Mouse (Mus musculus) heart, adult 11 months (tissue): ENCODE measurements around the gene Kmo.

Experiments used
- DNase-seq: peaks from one replicate; pipeline ENCODE4 v3.0.0; 2022

Gene Kmo

DNA sequence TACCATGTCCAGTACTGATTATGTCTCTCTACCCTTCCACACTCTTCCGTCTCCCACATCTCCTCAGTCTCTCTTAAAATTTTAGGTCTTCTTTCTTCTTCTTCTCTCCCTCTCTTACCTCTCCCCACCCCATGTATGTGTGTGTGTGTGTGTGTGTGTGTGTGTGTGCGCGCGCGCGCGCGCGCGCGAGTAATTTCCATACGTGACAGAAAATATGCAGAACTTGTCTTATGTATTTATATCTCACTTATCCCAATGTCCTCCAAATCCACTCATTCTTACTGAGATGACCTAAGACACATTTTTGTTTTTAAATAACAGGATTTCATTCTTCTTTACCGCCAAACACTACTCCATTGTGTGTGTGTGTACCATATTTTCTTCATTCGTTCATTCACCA lies 12.3 kb downstream of the Kmo start:
- peak; percentile 46 for DNase-seq

- DNase-seq, result peak; percentile 92
Measured at GRCm38 (mm10) chr1:175637677-175638076, 17.5 kb downstream of the Kmo start.

- peak; percentile 68 for DNase-seq
Measured at GRCm38 (mm10) chr1:175639072-175639471, 18.9 kb downstream of the Kmo start.

GRCm38 (mm10) chr1:175640435-175641150 lies 20.4 kb downstream of the Kmo start:
- peak; percentile 76 for DNase-seq

- peak; percentile 83 for DNase-seq
Measured at GRCm38 (mm10) chr1:175643496-175644265, 23.5 kb downstream of the Kmo start.

- peak; percentile 31 for DNase-seq
Measured at GRCm38 (mm10) chr1:175646952-175647351, 26.8 kb downstream of the Kmo start.

DNA sequence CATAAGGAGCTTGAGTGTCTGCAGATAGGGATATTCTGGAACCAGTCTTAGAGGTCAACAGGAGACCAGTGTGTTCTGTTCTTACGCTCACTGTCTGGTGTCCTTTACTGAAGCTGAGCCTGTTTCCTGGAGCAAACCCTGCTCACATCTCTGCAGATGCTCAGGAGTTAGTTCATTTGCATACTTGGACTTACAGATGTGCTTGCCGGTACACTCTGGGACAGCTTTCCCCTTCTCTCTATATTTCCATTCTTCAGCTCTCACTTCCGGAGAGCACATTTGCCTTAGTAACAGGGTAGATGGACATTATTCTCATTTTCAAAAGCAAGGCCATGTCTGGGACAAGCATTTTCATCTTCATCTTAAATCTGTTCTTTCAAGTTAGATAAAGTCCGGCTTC lies 28.4 kb downstream of the Kmo start:
- peak; percentile 14 for DNase-seq

GRCm38 (mm10) chr1:175659900-175660299 lies 39.7 kb downstream of the Kmo start:
- peak; percentile 59 for DNase-seq

DNA sequence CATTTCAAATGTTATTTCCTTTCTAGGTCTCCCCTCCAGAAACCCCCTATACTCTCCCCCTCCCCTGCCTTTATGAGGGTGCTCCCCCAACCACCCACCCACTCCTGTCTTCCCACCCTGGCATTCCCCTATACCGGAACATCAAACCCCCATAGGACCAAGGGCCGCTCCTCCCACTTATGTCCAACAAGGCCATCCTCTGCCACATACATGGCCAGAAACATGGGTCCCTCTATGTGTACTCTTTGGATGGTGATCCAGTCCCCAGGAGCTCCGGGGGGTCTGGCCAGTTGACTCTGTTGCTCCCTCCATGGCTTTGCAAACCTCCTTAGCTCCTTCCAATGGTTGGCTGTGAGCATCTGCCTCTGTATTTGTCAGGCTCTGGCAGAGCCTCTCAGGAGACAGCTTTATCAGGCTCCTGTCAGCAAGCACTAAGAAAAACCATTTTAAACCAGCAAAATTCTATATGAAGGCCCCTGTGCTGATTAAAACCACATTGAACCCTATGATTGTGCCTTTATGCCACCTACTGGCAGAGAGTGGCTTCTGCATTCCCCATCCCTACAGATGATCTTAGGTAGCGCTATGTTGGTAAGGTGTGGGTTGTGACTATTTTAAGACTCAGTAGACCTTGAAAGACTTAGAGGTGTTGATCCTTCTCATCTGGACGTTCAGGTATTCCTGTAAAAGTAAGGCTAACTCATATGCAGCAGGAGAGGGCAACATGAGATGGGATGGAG lies 48.7 kb downstream of the Kmo start:
- peak; percentile 80 for DNase-seq

- peak; percentile 64 for DNase-seq
Measured at GRCm38 (mm10) chr1:175669456-175669855, 49.3 kb downstream of the Kmo start.

DNA sequence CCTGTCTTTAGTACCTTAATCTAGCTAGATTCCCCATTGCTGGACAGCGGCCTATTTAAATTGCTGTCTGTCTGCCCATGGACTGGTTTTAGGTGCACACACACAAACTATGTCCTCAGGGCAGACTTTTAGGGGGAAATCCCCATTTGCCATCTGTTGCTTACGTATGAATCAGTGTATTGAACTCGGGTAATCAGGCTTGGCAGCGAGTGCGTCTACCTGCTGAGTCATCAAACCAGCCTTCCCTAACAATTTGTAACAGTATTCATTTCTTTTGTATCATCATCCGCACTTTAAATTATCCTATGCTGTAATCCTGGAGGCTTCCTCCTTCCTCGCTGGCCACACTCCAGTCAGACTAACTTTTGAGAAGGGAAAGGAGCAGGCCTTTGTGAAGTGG lies 49.9 kb downstream of the Kmo start:
- peak; percentile 50 for DNase-seq

DNA sequence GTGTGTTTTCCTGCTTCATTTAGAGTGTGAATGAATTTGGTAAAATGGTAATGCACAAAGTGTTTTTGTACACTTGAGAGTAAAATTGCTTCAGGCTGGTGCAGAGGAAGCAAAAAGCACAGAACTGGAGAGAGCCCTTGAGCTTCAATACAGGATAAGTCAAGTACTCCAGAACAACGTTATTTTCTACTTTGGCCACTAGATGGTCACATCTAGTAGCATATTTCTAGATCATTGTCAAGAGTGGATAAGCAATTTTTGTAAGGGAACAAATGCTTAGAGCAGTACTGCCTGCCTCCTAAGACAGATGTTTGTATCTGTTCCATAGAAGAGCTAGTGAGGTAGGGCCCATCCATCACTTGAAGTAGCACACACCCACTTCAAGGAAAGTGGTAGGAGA lies 51.4 kb downstream of the Kmo start:
- peak; percentile 71 for DNase-seq

DNA sequence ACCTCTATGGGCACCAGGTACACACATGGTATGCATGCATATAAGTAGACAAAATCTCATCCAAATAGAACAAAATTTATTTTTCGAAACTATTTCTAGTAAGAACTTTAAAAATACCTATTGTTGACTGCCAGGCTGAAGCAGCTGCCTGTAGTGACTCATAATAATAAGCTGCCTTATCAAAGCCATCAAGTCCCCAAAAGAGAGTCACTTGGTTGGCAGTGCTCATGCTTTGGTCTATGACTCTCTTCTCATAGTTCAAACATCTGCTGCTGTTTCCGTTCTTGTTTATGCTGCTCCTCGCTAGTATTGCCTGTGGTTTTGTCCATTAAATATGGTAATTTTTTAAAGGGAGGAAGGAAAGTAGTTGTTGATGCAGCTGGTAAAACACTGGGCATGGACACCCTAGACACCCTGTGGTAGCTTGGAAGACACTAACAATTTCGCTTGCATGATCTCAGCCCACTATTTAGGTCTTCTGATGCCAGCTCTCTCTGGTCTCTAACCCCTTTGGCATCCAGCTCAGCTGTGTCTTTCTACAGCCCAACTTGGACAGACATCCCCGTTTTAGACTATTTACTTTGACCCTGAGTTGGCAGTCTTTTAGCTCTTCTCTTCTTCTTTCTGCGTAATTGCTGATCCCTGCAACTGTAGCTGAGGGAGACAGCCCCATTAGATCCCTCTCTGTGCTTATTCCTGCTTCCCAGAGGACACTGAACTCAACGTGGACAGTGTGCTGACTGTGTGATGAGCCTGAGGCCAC lies 53.6 kb downstream of the Kmo start:
- peak; percentile 77 for DNase-seq

GRCm38 (mm10) chr1:175675116-175675515 lies 54.9 kb downstream of the Kmo start:
- DNase-seq, result peak; percentile 94

DNA sequence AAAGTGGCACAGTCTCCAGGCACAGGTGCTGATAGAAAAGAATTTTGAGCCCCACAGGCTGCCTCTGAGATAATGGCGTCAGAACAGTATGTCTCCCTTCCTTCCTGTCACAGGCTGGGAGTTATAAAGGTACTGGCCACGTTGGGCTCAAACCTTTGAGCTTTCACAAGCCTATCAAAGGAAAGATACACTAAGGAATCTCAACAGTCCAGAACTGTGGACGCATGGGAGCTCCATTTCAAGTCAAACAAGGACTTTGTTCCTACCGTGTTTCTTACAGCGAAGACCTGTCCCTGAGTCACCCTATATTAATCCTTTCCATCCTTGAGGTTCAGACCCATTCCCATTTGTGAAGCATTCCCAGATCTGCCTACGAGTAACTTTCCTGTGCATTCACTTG lies 57.3 kb downstream of the Kmo start:
- no peak for DNase-seq

GRCm38 (mm10) chr1:175680995-175681394 lies 60.8 kb downstream of the Kmo start:
- peak; percentile 18 for DNase-seq

- no peak for DNase-seq
Measured at GRCm38 (mm10) chr1:175691686-175692245, 71.6 kb downstream of the Kmo start.

- peak; percentile 100 for DNase-seq
Measured at GRCm38 (mm10) chr1:175692246-175692996, 72.2 kb downstream of the Kmo start, which contains the start of the genes Opn3 and Chml. TSS of gene Opn3 (minus strand) at chr1:175692776. TSS of gene Chml (minus strand) at chr1:175692901.

- no peak for DNase-seq
Measured at GRCm38 (mm10) chr1:175692997-175693361, 72.8 kb downstream of the Kmo start.

- DNase-seq, result peak; percentile 91
Measured at GRCm38 (mm10) chr1:175693429-175693960, 73.3 kb downstream of the Kmo start.

DNA sequence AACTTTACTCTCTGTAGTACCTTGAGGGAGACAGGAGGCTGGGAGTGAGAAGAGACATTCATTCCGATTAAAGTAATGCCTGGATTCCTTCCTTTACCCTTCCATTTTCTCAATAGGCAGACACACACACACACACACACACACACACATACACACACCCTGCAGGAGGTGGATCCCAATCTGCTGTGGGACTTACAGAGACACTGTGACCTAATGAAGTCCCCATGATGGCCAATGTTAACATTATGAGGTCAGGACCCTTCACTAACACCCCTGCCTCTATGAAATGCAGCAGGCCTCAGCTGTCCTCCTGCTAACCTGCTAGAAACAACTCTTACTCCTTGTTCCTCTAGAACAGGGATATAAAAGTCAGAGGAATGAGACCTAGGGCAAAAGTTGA lies 78.1 kb downstream of the Kmo start, which contains the start of gene Wdr64:
TSS of gene Wdr64 (plus strand) at position 301 of the 400 bp plus-strand sequence.
- DNase-seq, result no peak
